Mouse (Mus musculus): Measurements from ENCODE around the gene Izumo4.

The Izumo4 gene

DNA sequence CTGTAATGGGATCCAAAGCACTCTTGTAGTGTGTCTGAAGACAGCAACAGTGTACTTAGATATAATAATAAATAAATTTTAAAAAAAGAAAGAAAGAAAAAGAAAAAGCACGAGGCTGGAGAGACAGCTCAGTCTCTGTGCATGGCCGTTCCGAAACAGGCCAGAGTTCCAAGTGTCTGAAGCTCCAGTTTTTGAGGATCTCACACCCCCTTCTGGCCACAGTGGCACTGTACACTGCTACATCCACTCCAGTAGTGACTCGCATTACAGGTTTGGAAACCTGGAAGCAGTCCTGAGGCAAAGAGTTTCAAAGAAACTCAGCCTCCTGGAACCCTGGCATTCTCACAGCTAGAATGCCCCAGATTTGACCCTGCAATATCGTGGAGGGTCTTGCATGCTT is 14.1 kb upstream of the Izumo4 start:
- DNase-seq: no peak

DNA sequence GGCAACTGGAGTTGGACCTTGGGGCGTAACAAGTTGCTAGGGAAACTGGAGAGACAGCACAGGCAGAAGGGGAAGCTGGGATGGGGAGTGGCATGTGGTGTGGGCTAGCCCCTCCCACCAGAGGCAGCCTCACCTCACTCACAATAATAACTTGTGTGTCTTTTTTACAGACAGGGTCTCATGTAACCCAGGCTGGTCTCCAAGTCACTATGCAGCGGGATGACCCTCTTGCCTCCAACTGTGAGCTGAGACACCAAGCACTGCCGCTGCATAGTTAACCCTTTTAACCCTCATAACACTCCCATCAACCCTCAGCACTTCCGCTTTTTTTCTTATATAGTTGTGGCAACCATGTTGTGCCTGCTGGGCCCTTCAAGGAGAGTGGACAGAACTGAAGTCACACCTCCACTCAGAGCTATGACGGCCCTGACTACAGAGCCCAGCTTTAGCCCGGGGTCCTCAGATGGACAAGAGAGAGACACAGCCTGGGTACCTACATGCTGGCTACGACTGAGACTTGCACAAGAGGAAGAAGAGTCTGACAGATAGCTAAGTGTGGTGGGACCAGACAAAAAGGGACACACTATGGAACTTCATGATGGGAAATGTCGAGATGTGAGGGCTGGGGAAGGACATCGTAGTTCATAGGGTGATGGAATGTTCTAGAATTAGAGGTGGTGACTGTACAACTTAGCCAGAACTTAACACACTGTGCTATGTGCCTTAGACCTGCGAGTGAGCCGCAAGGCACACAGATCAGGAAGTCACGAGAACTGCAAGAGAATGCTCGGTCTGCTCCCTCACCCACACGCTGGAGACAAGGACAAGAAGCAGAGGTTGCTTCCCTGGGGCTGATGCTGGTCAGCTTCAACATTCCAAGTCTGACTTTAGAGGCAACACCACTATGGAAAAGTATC is 9.5 kb upstream of the Izumo4 start:
- peak; percentile 97 for DNase-seq

DNA sequence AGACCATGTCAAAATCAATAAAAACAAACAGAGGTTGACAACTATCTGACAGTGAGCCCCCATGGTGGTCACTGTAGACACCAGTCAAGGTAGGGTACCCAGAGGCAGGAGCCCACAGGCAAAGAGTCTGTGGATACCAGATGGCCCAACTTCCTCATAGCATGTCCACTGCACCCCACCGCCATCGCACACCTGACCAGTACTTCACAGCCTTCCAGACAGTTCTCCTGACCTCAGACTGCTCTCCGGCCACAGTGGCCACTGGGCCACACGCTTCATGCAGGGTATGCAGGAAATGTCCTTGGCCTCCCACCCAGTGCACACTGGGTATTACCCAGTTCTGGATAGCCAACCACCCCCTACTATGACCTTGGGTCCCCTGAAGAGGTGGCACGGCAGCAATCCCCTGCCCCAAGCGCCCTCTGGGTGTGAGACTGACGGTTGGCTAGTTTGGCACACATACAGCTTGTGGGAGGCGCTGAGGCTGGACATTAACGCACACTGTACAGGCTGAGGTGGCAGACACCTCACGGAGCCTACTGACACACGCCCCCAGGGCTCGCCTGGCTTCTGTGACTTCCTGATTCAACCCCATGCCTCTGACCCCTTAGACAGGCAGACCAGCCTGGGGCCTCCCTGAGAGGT is 8.5 kb upstream of the Izumo4 start:
- DNase-seq: peak; percentile 94

DNA sequence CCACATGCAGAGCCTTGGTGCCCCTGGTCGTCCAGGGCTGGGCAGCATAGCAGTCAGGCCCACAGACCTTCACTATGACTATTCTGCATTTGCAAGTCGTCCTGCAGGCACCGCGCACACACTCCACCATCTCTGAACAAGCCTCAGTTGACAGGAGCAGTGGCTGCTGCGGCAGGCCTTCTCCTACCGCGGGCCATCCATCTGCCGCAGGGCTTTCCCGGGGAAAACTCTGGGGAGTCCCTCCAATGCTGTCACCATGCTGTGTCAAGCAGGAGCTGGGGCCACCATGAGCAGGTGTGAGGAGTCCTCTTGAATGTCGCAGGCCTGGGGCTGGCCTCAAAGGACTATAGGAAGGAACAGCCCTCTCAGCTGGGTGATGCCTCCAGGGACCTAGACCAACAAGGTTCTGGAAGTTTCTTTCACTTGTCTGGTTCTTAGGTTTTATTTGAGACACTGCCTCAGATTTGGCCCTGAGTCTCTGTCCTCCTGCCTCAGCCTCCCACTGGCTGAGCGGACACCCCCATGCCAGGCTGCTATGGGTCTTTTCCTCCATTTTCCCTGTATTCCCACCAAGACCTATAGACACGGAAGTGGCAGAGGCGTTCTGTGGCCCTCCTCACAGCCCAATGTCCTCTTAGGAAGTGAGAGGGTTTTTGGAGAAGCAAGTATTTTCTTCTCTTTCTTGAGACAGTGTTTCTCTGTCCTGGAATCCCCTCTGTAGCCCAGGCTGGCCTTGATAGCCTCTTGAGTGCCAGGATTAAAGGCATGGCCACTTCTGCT is 7.6 kb upstream of the Izumo4 start:
- no peak for DNase-seq

DNA sequence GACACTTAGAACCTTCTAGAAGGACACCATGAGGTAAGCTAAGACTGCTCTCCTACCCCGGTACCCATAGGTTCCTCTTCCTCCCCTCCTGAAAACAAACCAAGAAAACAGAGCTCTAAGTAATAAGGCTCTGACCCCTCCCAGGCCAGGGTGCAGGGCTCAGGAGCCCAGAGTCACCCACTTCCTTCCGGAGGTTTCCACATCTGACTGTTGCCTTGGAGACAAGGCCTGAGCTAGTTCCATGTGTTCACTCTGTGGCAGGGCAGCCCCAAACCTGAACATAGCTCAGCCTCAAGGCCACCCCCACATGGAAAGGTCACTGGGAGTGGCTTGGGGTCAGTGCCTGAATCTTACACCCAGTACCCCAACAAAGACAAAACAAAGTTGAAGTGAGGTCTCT is 6.8 kb upstream of the Izumo4 start:
- DNase-seq: peak; percentile 99

DNA sequence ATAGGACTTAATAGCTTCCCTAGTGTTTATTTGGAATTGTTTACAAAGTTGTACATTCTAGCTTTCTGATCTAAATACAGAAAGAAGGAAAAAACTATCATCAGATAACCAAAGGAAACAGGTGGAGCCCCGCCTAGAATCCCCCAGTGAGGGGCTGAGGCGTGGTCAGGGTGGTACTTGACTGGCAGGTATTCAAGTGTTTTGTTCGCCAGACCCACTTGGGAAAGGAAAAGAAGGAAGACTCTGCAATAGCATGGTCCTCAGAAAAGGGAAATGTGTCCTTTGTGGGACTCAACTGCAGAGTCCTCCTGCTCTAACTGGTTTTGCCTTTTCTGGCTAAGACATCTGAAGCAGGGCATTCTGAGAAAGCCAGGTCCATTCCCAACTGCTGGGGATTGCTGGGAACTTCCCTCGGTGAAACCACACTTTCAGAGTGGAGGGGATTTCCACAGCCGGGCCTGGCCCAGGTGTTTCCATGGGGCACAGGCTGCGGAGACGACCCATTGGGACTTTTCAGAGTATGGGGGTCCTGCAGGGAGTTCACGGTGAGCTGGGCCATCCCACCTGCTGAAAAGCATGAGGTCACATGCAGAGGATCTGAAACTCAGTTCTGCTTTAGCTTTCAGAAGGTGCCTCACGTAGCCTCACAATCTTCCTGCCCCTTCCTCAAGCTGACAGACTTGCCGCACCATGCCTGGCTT is 6.0 kb upstream of the Izumo4 start:
- no peak for DNase-seq

DNA sequence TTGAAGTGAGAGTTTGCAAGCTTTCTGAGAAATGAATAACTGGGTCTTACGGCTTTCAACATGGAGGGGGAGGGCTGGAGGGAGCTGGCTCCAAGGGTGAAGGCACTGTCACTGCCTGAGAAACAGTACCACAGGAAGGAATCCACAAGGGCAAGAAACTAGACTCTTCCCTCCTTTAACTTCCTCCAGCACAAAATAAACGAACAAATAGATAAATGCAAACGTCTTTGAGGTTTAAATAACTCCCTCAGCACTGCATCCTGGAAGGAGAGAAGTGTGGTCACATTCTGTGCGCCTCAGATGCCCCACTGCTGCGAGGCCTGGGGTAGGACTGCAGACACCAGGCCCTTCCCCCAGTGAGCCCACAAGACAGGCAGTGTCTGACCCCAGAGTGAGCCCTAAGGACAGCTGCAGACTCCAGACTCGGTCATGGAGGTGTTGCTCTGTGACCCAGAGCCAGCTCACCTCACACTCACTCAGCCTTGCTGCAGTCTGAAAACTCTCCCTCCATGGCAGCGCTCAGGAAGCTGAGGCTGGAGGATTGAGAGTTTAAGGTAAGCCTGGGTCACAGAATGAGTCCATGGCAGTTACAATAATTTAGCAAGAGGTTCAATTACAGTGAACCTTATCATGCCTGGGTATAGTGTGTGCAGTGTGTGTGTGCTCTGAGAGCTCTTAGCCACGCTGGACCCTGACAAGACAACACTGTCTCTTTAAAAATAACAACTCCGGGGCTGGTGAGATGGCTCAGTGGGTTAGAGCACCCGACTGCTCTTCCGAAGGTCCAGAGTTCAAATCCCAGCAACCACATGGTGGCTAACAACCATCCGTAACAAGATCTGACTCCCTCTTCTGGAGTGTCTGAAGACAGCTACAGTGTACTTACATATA is 5.2 kb upstream of the Izumo4 start:
- DNase-seq: no peak

DNA sequence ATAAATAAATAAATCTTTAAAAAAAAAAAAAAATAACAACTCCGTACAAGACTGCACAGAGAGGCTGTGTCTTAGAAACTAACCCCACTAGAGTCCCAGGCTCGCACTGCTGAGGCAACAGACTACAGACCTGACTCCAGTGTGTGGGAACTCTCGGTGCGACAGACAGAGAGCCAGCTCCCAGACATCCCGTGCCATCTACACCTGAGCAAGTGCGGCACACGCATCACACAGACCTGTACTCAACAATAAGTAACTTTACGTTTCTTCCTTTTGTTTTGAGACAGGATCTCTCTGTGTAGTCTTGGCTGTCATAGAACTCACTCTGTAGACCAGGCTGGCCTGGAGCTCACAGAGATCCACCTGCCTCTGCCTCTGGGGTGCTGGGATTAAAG is 4.6 kb upstream of the Izumo4 start:
- DNase-seq: no peak

DNA sequence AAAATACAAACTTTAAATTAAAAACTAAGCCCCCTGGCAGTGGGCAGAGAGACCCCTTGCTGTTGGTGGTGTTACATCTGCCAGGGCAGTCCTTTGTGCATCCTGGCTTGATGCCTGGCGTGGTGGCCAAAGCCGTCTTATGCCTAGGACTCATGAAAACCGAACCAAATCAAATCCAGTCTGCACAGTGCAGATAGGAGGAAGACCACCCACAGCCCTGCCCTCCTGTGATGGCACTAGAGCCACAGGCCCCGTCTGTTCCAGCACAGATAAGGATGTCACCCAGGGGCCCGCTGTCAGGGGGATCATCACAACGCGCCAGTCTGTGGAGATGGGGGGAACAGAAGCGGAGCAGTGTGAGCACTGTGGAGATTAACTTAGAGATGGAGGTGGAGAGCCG is 4.2 kb upstream of the Izumo4 start:
- DNase-seq: no peak

DNA sequence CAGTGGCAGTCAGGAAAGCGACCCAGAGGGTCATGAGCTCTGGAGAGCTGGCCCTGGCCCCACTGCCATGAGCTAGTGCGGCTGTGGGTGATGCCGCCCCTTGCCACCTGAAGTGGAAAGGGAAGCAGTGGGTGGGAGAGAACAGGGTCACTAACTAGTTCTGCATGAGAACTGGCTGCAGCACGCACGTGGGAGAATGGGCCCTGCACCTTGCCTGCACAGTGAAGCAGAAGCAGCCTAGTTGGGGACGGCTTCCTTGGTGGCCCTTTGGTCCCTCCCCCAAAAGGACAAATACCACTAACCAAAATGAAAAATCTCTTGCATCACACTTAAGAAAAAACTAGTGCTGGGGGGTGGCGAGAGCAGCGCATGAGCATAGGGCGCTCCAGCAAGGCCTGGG is 3.4 kb upstream of the Izumo4 start:
- no peak for DNase-seq

DNA sequence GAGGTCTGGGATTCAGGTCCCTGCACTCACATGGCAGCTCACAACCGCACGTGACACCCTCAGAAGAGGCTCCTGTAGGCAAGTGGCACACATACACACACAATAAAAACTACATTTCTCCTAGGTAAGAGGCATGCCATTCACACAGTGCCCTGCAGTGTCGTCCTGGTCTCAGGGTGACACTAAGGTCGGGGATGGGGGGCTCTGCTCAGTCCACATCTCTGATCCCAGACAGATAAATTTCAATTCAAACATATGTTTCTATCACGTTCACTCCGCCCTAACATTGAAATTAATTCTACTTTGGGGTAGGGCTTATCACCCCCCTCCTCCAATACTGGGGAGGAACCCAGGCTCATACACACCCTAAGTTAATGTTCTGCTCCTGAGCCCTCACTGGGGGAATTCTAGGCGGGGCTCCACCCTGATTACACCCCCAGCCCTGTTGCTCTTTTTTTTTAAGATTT is 1.9 kb upstream of the Izumo4 start:
- DNase-seq: no peak

DNA sequence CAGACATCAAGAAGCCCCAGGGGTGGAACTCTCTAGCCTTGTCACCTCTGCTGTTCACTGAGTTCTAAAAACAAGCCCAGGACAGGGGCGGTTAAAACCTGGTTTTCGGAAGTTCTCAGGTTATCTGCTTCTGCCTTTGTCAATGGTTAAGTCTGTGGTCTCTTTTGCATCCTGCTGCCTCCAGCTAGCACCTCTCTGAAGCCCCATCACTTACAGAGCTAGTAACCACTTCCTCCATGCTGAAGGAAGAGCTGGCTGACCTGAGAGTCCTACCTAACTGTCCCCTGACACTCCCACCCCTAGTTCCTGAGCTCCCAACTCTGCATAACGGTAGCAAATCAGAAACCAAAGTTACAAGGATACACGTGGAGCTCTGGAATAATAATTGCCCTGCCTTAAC is 1.3 kb upstream of the Izumo4 start:
- no peak for DNase-seq

DNA sequence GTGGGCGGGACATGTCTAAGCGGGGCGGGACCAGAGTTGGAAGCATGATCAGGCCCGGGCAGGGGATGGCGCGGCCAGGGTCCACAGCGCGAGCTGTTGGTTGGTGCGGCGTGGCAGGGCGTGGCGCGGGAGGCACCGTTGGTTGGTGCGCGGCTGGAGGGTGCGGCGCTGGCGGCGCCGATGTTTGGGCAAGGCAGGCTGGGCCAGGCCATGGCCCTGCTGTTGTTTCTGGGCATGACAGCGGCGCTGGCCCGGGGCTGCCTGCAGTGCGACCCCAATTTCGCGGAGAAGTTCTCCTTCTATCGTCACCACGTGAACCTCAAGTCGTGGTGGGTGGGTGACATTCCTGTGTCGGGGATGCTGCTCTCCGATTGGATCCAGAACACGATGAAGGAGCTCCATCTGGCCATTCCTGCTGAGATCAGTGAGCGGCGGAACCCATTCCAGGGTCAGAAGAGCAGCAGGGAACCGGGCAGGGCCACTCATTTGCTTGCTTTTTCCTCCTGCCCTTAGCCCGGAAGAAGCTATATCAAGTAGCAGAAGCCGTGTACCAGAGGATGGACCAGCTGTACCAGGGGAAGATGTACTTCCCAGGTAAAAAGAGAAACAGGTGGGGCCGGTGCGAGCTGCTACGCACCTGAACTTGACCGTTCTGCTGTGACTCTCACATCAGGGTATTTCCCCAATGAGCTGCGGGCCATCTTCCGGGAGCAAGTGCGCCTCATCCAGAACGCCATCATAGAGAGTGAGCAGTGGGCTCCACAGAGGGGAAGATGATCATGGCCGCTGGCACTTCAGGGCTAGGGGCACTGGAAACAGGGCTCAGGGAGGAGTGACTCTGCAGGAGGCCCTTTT is 779 bp downstream of the Izumo4 start:
- peak; percentile 100 for DNase-seq

DNA sequence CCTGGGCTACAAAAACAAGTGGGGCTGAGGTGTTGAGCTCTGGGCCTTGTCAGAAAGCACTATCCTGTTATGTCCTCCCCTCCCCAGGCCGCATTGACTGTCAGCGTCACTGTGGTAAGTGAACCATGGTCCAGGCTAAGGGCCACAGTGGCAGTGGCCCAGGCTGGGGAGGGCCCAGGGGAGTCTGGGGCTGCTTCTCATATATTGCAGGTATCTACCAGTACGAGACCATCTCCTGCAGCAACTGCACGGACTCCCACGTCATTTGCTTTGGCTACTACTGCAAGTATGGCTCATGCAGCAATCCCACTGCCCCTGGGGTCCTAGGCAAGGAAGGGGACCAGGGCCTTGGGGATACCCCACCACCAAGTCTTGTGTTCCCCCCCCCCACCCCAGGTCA is 1.7 kb downstream of the Izumo4 start:
- DNase-seq: peak; percentile 96

DNA sequence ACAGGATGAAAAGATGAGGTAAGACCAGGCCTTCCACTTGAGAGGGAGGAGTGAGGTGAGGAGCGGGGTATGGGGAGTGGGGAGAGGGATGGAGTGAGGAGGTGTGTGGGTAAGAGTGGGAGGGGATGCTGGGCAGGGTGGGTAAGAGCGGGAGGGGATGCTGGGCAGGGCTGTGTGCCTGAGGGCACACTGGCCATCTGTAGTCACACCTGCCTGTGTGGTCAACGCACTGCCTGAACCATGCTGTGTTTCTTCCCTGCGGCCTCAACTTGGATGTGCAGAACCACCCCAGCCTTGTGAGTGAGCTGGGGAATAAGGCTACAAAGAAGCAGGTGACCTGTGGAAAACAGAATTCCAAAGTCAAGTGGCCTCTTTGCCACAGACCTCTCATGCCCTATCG is 2.4 kb downstream of the Izumo4 start:
- DNase-seq: no peak

DNA sequence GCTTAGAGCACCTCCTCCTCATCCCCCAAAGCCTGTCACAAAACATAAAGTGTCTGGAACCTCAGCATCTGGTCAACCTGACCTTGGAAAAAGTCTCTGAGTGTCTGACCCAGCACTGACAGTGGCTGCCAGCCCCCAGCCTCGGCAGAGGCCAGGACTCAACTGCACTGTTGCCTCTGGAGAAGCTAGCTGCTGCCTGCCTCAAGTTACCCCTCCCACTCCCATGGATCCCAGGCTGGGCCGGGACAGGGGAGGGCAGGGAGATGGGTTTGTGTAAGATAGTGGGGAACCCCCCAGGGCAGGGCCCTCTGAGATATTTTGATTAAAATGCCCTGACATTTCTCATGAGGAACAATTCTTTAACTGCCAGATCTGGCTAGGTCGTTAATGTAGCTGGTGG is 3.0 kb downstream of the Izumo4 start:
- no peak for DNase-seq

DNA sequence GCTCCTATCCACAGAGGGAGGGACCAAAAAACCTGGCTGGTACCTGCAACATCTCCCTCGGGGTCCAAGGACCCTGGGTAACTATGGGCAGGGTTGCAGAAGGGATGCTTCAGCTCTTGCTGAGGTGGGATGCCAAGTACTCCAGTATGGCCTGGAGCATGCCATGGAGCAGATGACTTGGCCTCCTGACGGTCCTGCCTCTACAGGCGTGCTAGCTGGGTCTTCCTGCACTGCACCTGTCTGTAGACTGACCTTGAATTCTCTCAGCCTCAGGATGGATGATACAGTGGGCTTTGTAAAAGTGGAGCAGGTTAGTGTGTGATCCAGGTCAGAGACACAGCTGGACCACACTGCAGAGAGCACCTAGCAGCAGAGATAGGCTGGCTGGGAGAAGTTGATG is 3.5 kb downstream of the Izumo4 start:
- DNase-seq: no peak

DNA sequence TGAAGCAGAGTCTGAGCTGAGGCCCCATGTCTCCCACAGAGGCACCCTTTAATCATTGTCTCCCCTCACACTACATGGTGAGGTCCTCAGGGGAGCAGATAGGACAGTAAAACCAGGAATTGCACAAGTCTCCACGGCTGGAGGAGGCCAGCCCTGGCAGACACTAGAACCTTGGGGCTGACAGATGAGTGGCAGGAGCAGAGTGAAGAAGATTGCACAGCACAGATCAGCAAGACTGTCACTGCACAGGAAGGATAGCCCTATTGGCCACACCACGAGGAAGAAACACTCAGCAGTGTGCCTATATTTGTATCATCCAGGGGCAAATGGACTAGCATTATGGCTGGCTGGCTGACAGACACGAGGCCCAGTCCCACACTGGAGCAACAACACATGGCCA is 8.8 kb downstream of the Izumo4 start:
- no peak for DNase-seq

DNA sequence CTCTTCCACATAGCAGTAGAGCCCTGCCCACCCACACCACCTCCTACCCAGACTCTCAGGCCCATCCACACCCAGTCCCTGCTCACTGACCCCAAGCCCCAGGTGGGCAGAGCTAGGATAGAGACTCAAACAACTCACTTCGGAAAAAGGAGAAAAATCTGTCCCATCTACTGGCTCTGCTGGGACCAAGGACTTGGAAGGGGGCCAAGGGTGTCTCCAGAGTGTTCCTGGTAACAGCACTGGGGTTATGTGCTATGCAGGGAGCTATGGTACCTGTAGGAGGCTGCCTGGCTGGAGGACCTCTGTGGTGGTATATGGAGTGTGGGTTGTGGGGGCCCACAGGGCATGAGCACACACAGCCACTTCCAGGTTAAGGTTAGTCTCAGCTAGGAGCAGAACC is 15.3 kb downstream of the Izumo4 start:
- DNase-seq: no peak

DNA sequence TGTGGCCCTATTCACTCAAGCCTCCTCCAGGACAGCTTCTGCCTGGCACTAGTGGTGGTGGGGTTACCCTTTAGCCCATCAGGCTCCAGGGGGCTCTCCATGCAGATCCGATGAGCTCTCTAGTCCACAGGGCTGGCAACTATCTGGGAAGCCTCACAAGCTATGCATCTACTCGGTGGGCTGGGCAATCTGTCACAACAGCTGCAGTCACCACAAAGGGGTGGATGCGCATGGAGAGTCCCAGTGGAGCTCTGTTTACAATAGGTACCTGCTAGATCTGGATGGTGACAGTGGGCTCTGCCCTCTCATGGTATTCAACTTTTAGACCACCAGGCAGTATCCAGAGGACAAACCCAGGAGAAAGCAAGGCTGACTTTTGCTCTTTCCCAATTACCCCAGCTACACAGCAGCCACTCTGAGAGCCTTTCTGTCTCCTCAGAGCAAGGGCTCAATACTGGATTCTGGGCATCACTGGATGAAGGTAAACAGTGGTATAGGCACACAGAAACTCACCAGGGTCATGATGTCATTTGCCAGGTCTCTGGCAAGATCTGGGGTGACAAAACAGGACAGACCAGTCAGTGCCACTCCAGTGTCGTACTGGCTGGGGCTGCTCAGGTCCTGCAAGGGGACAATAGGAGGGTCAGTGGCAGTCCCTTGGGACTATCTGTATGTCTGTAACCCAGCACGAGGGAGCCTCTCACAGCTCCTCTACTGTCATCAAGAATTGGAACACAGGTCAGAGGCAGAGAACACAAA is 25.6 kb downstream of the Izumo4 start:
- DNase-seq: no peak

All from heart, adult 11 months (tissue).